Mouse (Mus musculus) intestine, postnatal 0 days (tissue): Measurements from ENCODE around the gene Hnrnpa1. TPM values are rescaled to one million over a fixed set of nuclear protein-coding genes. Genes with fewer than 3 reads are reported as not detected.

ENCODE experiments used
- ATAC-seq: fragments of 200-750 bp; cut with Nextera tagmentation; 2 replicates; pipeline ENCODE4 v1.8.0; 2017; ENCODE audit warnings: mild to moderate bottlenecking, moderate TSS enrichment, moderate library complexity
- H3K27ac ChIP-seq: fragments of 300-500 bp; sonication (generic); 2 replicates; pipeline ENCODE4 v1.5.1; 2014; ENCODE audit warnings: mild to moderate bottlenecking, low read depth, low read length, moderate library complexity
- H3K27me3 ChIP-seq: fragments of 300-500 bp; sonication (generic); replicated peaks from 2 replicates; pipeline ENCODE4 v1.6.1; 2014; ENCODE audit warnings: low read length, mixed read lengths; ENCODE audit not compliant: control insufficient read depth, insufficient read depth
- H3K36me3 ChIP-seq: fragments of 300-500 bp; sonication (generic); 2 replicates; pipeline ENCODE4 v1.6.1; 2014; ENCODE audit warnings: mild to moderate bottlenecking, moderate library complexity; ENCODE audit not compliant: control insufficient read depth, insufficient read depth
- H3K4me1 ChIP-seq: fragments of 300-500 bp; sonication (generic); replicated peaks from 2 replicates; pipeline ENCODE4 v1.6.1; 2014; ENCODE audit warnings: antibody characterized with exemption, low read length, mixed read lengths; ENCODE audit not compliant: control insufficient read depth, insufficient read depth
- H3K4me2 ChIP-seq: fragments of 300-500 bp; sonication (generic); replicated peaks from 2 replicates; pipeline ENCODE4 v1.6.1; 2014; ENCODE audit warnings: low read depth, mild to moderate bottlenecking, moderate library complexity
- H3K4me3 ChIP-seq: fragments of 300-500 bp; sonication (generic); 2 replicates; pipeline ENCODE4 v1.5.1; 2014; ENCODE audit warnings: low read depth, low read length
- H3K9ac ChIP-seq: fragments of 300-500 bp; sonication (generic); 2 replicates; pipeline ENCODE4 v1.6.1; 2014; ENCODE audit warnings: mild to moderate bottlenecking, low read depth, low read length
- H3K9me3 ChIP-seq: fragments of 300-500 bp; sonication (generic); 2 replicates; pipeline ENCODE4 v1.6.1; 2016; ENCODE audit warnings: mixed run types; ENCODE audit not compliant: control insufficient read depth
- CTCF ChIP-seq: sonication (generic); IDR thresholded peaks from 2 replicates; pipeline ENCODE4 v1.5.1; 2016; ENCODE audit warnings: low read depth, mild to moderate bottlenecking, control low read depth, antibody characterized with exemption, moderate library complexity
- WGBS: fragments of 180-500 bp; shearing (Covaris S2); extraction: QIAGEN DNeasy Blood & Tissue Kit; methylation state at CpG from one replicate; pipeline ENCODE4 v1.1.7; 2014; 5-methylcytosine and 5-hydroxymethylcytosine counted together
- polyA plus RNA-seq: library from polyadenylated mRNA; unstranded; fragments of >200 nt; fragmentation: Nextera tagmentation; extraction: Ambion mirVana; gene quantifications from 2 replicates; pipeline ENCODE4 v1.2.1, GENCODE M21; 2015

Hnrnpa1 gene
- polyA plus RNA-seq, 1 experiment from 2014 or later: 219 TPM

GRCm38 (mm10) chr15:103280817-103281464 lies 40.7 kb downstream of the Hnrnpa1 start:
- peak; percentile 80 for TF ChIP-seq CTCF
- Histone ChIP-seq H3K9ac (no peak overlapping the region), H3K27ac (peak overlapping the region; percentile 62), H3K36me3 (0 out of 2 replicates have a peak, but pooled peaks cover 3% of the 10 kb centered on the region), H3K4me1 (peaks cover 6% of the 10 kb centered on the region; the same call in 1 of the 2 replicates), H3K4me3 (no peak overlapping the region), H3K9me3 (no peaks in the 10 kb centered on the region), H3K27me3 (no peaks in the 10 kb centered on the region), H3K4me2 (no peak overlapping the region)
- WGBS: 33% methylated on average over 3 of the region's 3 CpGs
- peak; percentile 69 for ATAC-seq

- H3K4me1 ChIP-seq: peaks cover 6% of the 10 kb centered on the region; the same call in 1 of the 2 replicates
- no peak overlapping the region for H3K4me3 ChIP-seq
- H3K9ac ChIP-seq: no peak overlapping the region
- WGBS: 48% methylated on average over 3 of the region's 3 CpGs
- H3K4me2 ChIP-seq: peak overlapping the region; percentile 32; the same call in 1 of the 2 replicates
- no peak overlapping the region for H3K27ac ChIP-seq
- H3K9me3 ChIP-seq: no peaks in the 10 kb centered on the region
- no peak for ATAC-seq
- no peak for TF ChIP-seq CTCF
- no peaks in the 10 kb centered on the region for H3K27me3 ChIP-seq
- peaks cover 3% of the 10 kb centered on the region; the same call in 1 of the 2 replicates for H3K36me3 ChIP-seq
These were observed 41.4 kb downstream of the Hnrnpa1 start for GRCm38 (mm10) chr15:103281465-103282205.

GRCm38 (mm10) chr15:103284066-103284465 lies 43.8 kb downstream of the Hnrnpa1 start:
- no peak for ATAC-seq
- H3K36me3 ChIP-seq: peaks cover 12% of the 10 kb centered on the region; the same call in 1 of the 2 replicates
- no peak overlapping the region for H3K27ac ChIP-seq
- no peak overlapping the region for H3K4me2 ChIP-seq
- H3K4me1 ChIP-seq: 0 out of 2 replicates have a peak, but pooled peaks cover 6% of the 10 kb centered on the region
- no peak overlapping the region for H3K4me3 ChIP-seq
- WGBS: 70% methylated on average over 3 of the region's 3 CpGs
- H3K9ac ChIP-seq: no peak overlapping the region
- peak; percentile 75 for TF ChIP-seq CTCF
- no peaks in the 10 kb centered on the region for H3K27me3 ChIP-seq
- no peaks in the 10 kb centered on the region for H3K9me3 ChIP-seq

GRCm38 (mm10) chr15:103284647-103285046 lies 44.4 kb downstream of the Hnrnpa1 start:
- TF ChIP-seq CTCF: peak; percentile 52
- Histone ChIP-seq H3K36me3 (peaks cover 18% of the 10 kb centered on the region; the same call in 1 of the 2 replicates), H3K4me1 (0 out of 2 replicates have a peak, but pooled peaks cover 6% of the 10 kb centered on the region), H3K27ac (no peak overlapping the region), H3K9ac (no peak overlapping the region), H3K4me2 (no peak overlapping the region), H3K4me3 (no peak overlapping the region), H3K9me3 (no peaks in the 10 kb centered on the region), H3K27me3 (no peaks in the 10 kb centered on the region)
- ATAC-seq: no peak
- WGBS: 36% methylated on average over 2 of the region's 2 CpGs

- H3K36me3 ChIP-seq: peaks cover 30% of the 10 kb centered on the region
- H3K27ac ChIP-seq: no peak overlapping the region
These were observed 45.7 kb downstream of the Hnrnpa1 start for GRCm38 (mm10) chr15:103285778-103286417.

GRCm38 (mm10) chr15:103289600-103289999 lies 49.4 kb downstream of the Hnrnpa1 start:
- Histone ChIP-seq H3K9me3 (no peaks in the 10 kb centered on the region), H3K4me1 (0 out of 2 replicates have a peak, but pooled peaks cover 6% of the 10 kb centered on the region), H3K36me3 (peaks cover 56% of the 10 kb centered on the region), H3K9ac (no peak overlapping the region), H3K4me2 (no peak overlapping the region), H3K27ac (no peak overlapping the region; the same call in 1 of the 2 replicates), H3K27me3 (no peaks in the 10 kb centered on the region), H3K4me3 (no peak overlapping the region)
- no peak for ATAC-seq
- no peak for TF ChIP-seq CTCF
- WGBS: 58% methylated on average over 5 of the region's 5 CpGs

More at GRCm38 (mm10) chr15:103285778-103286417, 45.7 kb downstream of the Hnrnpa1 start:
- Histone ChIP-seq H3K27me3 (no peaks in the 10 kb centered on the region), H3K4me3 (no peak overlapping the region), H3K9ac (no peak overlapping the region), H3K4me2 (no peak overlapping the region), H3K4me1 (0 out of 2 replicates have a peak, but pooled peaks cover 6% of the 10 kb centered on the region), H3K9me3 (no peaks in the 10 kb centered on the region)
- no peak for ATAC-seq
- 70% methylated on average over 1 of the region's 1 CpGs for WGBS
- no peak for TF ChIP-seq CTCF
